Mouse (Mus musculus) midbrain, embryonic 10.5 days (tissue): ENCODE measurements around the gene 1300017J02Rik. TPM values are rescaled to one million over a fixed set of nuclear protein-coding genes. Genes with fewer than 3 reads are reported as not detected.

Experiments used
- DNase-seq: peaks from one replicate; pipeline ENCODE4 v3.0.0-alpha.2; 2017; ENCODE audit warnings: low spot score
- H3K27ac ChIP-seq: fragments of 300-500 bp; sonication (generic); replicated peaks from 2 replicates; pipeline ENCODE4 v1.5.1; 2016; ENCODE audit warnings: mild to moderate bottlenecking
- H3K27me3 ChIP-seq: fragments of 300-500 bp; sonication (generic); 2 replicates; pipeline ENCODE4 v1.6.1; 2016; ENCODE audit warnings: low read depth, mild to moderate bottlenecking; ENCODE audit not compliant: poor library complexity, severe bottlenecking
- H3K36me3 ChIP-seq: fragments of 300-500 bp; sonication (generic); 2 replicates; pipeline ENCODE4 v1.6.1; 2016; ENCODE audit warnings: mild to moderate bottlenecking, moderate library complexity
- H3K4me1 ChIP-seq: fragments of 300-500 bp; sonication (generic); 2 replicates; pipeline ENCODE4 v1.6.1; 2016
- H3K4me3 ChIP-seq: fragments of 300-500 bp; sonication (generic); 2 replicates; pipeline ENCODE4 v1.5.1; 2016; ENCODE audit warnings: mild to moderate bottlenecking, moderate library complexity
- H3K9me3 ChIP-seq: fragments of 300-500 bp; sonication (generic); replicated peaks from 2 replicates; pipeline ENCODE4 v1.6.1; 2016; ENCODE audit warnings: mild to moderate bottlenecking
- WGBS: fragments of 180-500 bp; shearing (Covaris S2); methylation state at CpG from one replicate; pipeline ENCODE4 v1.1.7; 2016; 5-methylcytosine and 5-hydroxymethylcytosine counted together
- polyA plus RNA-seq: library from polyadenylated mRNA; unstranded; fragments of >200 nt; fragmentation: Nextera tagmentation; extraction: Ambion mirVana; gene quantifications from 2 replicates; pipeline ENCODE4 v1.2.1, GENCODE M21; 2016

Gene 1300017J02Rik
- polyA plus RNA-seq, 1 experiment from 2014 or later: 3.5 TPM

- Histone ChIP-seq H3K4me3 (no peak overlapping the region), H3K9me3 (no peaks in the 10 kb centered on the region), H3K27me3 (no peaks in the 10 kb centered on the region), H3K4me1 (peaks cover 13% of the 10 kb centered on the region), H3K27ac (no peak overlapping the region), H3K36me3 (no peaks in the 10 kb centered on the region)
- 92% methylated on average over 16 of the region's 16 CpGs for WGBS
- no peak for DNase-seq
Measured at GRCm38 (mm10) chr9:103227760-103228159, 77.1 kb downstream of the 1300017J02Rik start.

DNA sequence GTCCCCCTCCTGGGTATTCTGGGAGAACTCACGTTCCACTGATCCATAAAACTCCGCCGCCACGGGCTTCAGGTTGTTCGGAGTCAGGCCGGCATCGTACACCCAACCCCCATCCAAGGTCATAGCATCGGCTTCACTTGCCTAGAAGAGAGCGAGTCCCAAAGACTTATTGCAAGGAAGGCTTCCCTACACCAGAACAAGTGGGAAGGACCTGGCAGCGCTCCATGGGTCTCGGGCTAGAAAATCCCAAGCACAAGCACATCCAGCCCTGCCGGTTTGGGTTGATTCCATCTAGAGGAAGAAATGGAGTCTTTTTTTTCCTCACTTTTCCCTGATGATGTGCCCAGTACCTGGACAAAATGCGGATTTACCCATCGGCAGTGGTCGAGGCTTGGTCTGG, 78.1 kb downstream of the 1300017J02Rik start:
- H3K36me3 ChIP-seq: no peaks in the 10 kb centered on the region
- 94% methylated on average over 15 of the region's 15 CpGs for WGBS

GRCm38 (mm10) chr9:103225464-103225863, 79.4 kb downstream of the 1300017J02Rik start:
- WGBS: 70% methylated on average over 3 of the region's 3 CpGs
- Histone ChIP-seq H3K4me1 (peaks cover 7% of the 10 kb centered on the region), H3K36me3 (no peaks in the 10 kb centered on the region), H3K4me3 (no peak overlapping the region), H3K27me3 (no peaks in the 10 kb centered on the region), H3K9me3 (no peaks in the 10 kb centered on the region), H3K27ac (no peak overlapping the region)
- no peak for DNase-seq

More for the DNA sequence above, 78.1 kb downstream of the 1300017J02Rik start:
- Histone ChIP-seq H3K27me3 (no peaks in the 10 kb centered on the region), H3K9me3 (no peaks in the 10 kb centered on the region), H3K27ac (no peak overlapping the region), H3K4me1 (peaks cover 13% of the 10 kb centered on the region), H3K4me3 (no peak overlapping the region)
- DNase-seq: no peak

DNA sequence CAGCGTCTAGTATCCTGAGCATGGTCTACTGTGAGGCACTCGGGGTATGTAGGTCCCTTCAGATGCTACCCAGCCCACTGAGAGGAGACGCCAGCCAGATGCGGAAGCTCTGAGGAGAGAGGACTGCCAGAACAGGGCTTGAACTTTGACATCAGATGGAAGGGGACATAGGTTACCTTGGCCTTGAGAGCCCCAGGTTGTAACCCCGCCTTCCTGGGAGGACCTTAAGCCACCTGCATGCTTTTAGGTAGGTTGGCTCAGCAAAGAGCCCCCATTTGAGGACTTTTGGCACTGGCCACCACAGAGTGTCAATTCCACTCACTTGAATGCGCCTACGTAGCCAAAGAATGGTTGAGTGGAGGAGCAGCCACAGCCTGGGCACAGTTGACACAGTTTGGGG, 80.2 kb downstream of the 1300017J02Rik start:
- no peak overlapping the region for H3K4me3 ChIP-seq
- H3K4me1 ChIP-seq: no peaks in the 10 kb centered on the region
- no peaks in the 10 kb centered on the region for H3K9me3 ChIP-seq
- no peaks in the 10 kb centered on the region for H3K27me3 ChIP-seq
- DNase-seq: no peak
- WGBS: 94% methylated on average over 7 of the region's 7 CpGs
- no peaks in the 10 kb centered on the region for H3K36me3 ChIP-seq
- H3K27ac ChIP-seq: no peak overlapping the region

DNA sequence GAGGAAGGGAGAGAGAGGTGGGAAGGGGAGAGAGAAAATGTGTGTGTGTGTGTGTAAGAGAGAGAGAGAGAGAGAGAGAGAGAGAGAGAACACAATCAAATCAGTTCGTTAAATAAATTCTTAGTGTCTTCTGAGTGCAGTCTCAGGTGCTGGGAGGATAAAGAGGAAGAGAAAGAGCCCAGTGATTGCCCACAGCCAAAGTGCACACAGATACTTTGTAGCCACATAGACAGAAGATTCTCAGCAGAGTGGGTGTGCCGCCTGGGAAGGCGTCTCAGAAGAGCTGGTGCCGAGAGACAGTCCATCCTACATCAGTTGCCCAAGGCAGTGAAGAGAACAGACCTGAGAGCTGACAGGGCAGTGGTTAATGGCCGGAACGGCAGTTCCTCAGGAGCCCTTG, 90.6 kb downstream of the 1300017J02Rik start:
- Histone ChIP-seq H3K9me3 (no peaks in the 10 kb centered on the region), H3K27ac (no peak overlapping the region), H3K4me3 (no peak overlapping the region), H3K36me3 (no peaks in the 10 kb centered on the region), H3K27me3 (no peaks in the 10 kb centered on the region), H3K4me1 (no peaks in the 10 kb centered on the region)
- WGBS: 84% methylated on average over 6 of the region's 6 CpGs
- DNase-seq: no peak

DNA sequence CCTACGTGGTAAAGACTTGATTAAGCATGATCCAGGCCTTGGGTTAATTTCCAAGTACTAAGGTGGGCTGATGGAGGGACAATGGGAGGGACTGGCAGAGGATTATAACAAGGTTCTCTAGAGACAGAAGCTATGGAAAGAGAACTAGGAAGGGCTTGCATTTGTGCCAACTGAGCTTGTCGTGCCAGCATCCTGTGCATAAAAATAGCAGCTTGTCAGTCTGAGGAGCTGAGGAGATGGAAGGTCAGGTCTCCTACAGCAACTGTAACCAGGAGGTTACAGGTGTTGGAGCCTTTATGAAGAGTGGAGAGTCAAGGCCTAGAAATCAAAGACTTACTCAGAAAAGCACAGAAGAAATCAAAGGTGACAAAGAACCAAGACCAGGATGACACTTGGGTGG, 91.3 kb downstream of the 1300017J02Rik start:
- H3K36me3 ChIP-seq: no peaks in the 10 kb centered on the region
- H3K27ac ChIP-seq: no peak overlapping the region
- 76% methylated on average over 2 of the region's 2 CpGs for WGBS
- H3K9me3 ChIP-seq: no peaks in the 10 kb centered on the region
- no peaks in the 10 kb centered on the region for H3K4me1 ChIP-seq
- H3K27me3 ChIP-seq: no peaks in the 10 kb centered on the region
- H3K4me3 ChIP-seq: no peak overlapping the region
- DNase-seq: no peak

DNA sequence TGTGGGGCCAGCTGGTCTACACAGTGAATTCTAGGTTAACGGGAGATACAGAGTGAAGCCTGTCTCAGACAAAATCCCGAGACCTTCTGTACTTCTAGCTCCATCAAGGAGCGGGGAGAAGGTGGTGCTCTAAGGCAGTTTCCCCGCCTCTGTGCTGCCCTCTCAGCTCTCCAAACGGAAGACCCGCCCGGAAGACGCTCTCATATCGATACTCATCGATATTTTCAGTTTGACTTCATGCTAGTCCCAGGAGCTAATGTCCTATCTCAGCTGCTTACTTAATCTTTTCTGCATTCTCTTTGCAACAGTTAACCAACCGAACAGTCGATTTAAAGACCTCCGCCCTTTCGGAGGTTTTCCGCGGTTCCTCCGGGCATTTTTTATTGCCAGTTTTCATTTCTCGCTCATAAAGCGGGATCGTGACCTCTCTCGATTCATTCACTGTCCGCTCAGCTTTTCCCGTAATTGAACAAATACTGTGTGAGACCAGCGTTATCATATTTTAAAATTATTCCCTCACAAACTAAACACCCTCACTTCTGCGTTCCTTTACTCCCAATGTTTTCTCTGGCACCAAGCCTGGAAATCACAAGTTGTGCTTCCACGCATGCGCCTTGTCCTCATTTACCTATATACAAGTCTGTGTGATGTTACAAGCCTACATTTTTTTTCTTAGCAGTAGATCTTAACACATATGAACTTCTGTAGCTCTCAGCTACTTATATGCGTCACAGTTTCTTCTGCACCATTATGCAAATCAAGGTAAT, 92.0 kb downstream of the 1300017J02Rik start:
- Histone ChIP-seq H3K36me3 (no peaks in the 10 kb centered on the region), H3K27me3 (no peaks in the 10 kb centered on the region), H3K27ac (no peak overlapping the region), H3K4me1 (peaks cover 4% of the 10 kb centered on the region; the same call in 1 of the 2 replicates), H3K4me3 (no peak overlapping the region), H3K9me3 (no peaks in the 10 kb centered on the region)
- WGBS: 86% methylated on average over 28 of the region's 28 CpGs
- no peak for DNase-seq

DNA sequence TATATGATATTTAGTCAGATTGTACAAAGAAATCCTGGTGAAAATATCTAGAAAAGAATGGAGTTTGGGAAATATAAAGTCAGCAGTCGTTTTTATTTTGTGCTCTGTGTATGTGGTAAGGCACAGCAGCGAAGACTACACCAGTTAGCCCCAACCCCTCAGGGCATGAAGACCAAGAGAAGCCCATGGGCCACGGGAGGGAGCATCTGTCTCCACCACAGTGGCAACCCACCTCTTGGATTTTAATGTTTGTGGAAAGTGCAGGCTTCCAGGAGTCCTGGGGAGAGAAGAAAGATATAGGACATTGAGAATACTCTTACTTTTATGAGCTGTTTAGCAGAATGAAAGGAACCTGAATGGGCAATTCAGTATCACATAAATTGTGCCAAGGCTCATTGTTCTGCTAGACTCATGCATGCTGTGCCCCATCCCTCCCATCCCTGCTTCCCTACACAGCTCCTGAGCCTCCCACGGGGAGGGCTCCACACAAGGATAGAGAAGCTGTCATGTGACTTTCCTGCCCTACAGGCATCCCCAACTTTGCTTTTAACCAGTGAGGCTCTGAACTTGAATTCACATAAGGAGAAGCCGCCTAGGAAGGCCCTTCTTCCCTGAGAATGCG, 96.0 kb downstream of the 1300017J02Rik start:
- no peak overlapping the region for H3K27ac ChIP-seq
- peaks cover 7% of the 10 kb centered on the region; the same call in 1 of the 2 replicates for H3K4me1 ChIP-seq
- H3K36me3 ChIP-seq: no peaks in the 10 kb centered on the region
- WGBS: 60% methylated on average over 6 of the region's 6 CpGs
- no peaks in the 10 kb centered on the region for H3K27me3 ChIP-seq
- H3K9me3 ChIP-seq: no peaks in the 10 kb centered on the region
- DNase-seq: no peak
- no peak overlapping the region for H3K4me3 ChIP-seq

DNA sequence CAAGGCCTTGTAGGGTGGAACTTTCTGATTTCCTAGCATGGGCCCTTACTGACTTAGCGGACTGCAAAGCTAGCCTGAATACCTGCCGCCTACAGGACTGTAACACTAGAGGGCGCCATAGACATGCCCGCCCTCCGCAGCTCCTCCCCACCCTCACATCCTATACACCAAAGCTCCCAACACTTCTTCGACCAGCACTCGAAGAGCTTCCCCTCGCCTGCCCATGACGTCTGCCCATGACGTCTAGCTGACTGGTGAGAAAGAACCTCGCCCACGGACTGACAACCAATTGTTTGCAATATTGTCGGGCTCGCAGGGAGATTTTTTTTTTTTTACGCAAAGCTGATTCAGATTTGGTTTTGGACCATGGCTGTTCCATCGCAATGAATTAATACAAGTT, 97.0 kb downstream of the 1300017J02Rik start:
- Histone ChIP-seq H3K4me1 (peaks cover 7% of the 10 kb centered on the region; the same call in 1 of the 2 replicates), H3K36me3 (no peaks in the 10 kb centered on the region), H3K4me3 (peak overlapping the region; percentile 37), H3K9me3 (no peaks in the 10 kb centered on the region), H3K27me3 (no peaks in the 10 kb centered on the region), H3K27ac (no peak overlapping the region)
- peak; percentile 79 for DNase-seq
- 10% methylated on average over 16 of the region's 16 CpGs for whole genome bisulfite sequencing

DNA sequence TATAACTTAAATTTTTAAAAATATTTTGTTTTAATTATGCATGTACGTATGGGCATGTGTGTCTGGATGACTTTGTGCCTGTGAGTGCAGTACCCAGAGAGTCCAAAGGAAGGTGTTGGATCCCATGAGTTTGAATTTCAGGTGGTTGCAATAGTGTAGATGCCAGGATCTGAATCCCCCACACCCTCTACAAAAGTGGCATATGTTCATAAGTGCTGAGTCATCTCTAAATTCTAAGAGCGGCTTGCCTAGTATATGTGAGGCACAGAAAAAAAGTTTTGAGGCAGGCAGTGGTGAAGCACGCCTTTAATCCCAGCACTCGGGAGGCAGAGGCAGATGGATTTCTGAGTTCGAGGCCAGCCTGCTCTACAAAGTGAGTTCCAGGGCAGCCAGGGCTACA, 99.1 kb downstream of the 1300017J02Rik start:
- no peaks in the 10 kb centered on the region for H3K9me3 ChIP-seq
- peaks cover 11% of the 10 kb centered on the region; the same call in 1 of the 2 replicates for H3K4me1 ChIP-seq
- H3K36me3 ChIP-seq: no peaks in the 10 kb centered on the region
- 96% methylated on average over 5 of the region's 5 CpGs for WGBS
- no peak for DNase-seq
- H3K27me3 ChIP-seq: no peaks in the 10 kb centered on the region
- H3K4me3 ChIP-seq: no peak overlapping the region
- H3K27ac ChIP-seq: no peak overlapping the region

DNA sequence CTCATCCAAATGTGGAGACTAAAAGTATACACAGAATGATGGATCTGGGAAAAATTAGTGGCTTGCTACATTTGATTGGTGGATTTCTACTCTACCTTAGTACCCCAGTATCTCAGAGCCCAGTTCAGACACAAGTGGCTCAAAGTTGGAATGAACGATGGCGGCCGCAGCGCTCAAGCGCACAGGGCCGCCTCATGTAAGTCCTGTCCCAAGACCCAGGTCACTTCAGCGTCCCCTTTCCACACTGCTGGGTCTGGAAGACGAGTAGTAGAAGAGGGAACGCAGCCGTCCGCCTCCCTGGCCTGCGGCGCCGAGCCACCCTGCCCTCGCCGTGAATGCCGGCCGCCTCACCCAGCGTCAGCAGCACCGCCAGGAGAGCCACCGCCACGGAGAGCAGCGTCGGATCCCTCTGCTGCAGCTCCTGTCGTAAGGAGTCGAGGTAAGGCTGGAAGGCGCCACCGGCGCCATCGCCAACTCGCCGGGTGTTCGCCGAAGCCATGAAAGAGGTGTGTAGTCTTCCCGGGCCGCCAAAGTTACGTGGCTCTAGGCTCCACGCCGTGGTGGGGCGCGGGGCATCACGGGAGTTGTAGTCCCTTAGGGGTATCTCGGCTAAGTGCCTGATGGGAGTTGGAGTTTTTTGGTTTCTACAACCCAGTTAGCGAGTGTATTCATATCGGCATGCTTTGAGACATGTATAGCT, 103.2 kb downstream of the 1300017J02Rik start, which contains the start of gene Srprb:
Srprb (minus strand) TSS at position 577 of the 700 bp plus-strand sequence.
- H3K27ac ChIP-seq: peak within 1 kb of the TSS; percentile 95
- no peaks in the 10 kb centered on the region for H3K27me3 ChIP-seq
- peak within 1 kb of the TSS; percentile 95 for H3K4me3 ChIP-seq
- peaks cover 8% of the 10 kb centered on the region; the same call in 1 of the 2 replicates for H3K4me1 ChIP-seq
- H3K9me3 ChIP-seq: no peaks in the 10 kb centered on the region
- peak; percentile 90 for DNase-seq
- WGBS: under 1% methylated on average over 45 of the region's 45 CpGs
- H3K36me3 ChIP-seq: peaks cover 39% of the 10 kb centered on the region
